Mouse (Mus musculus): ENCODE measurements around the gene Ephx4. TPM values are rescaled to one million over a fixed set of nuclear protein-coding genes. Genes with fewer than 3 reads are reported as not detected.

Gene Ephx4
- polyA plus RNA-seq, 1 experiment from 2014 or later: 3.0 TPM

DNA sequence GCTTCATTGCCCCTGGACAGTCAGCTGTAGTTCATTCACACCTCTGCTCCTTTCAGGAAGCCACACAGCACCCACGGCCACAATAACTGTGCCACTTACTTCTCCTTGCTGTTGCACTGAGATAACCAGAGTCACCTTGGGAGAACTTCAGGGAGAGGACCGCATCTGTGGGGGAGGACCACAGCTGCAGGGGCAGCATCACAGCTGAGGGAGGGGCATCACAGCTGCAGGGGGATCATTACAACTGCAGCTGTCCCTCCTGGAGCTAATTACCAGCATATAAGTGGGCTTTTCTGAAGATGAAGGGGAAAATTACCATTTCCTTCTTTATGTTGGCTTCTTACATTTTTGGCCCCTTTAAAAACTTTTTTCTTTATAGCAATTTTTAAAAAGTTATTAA lies 8.1 kb upstream of the Ephx4 start:
- no peak overlapping the region for H3K4me2 ChIP-seq
- no peak overlapping the region for H3K4me3 ChIP-seq
- WGBS: 73% methylated on average over 2 of the region's 2 CpGs
- H3K27ac ChIP-seq (replicated peaks): no peak overlapping the region
- H3K9ac ChIP-seq: no peak overlapping the region
- ATAC-seq (ENCODE audit: low read depth): no peak
- no peaks in the 10 kb centered on the region for H3K4me1 ChIP-seq (replicated peaks)
- no peaks in the 10 kb centered on the region for H3K36me3 ChIP-seq
- no peaks in the 10 kb centered on the region for H3K9me3 ChIP-seq
- no peaks in the 10 kb centered on the region for H3K27me3 ChIP-seq

DNA sequence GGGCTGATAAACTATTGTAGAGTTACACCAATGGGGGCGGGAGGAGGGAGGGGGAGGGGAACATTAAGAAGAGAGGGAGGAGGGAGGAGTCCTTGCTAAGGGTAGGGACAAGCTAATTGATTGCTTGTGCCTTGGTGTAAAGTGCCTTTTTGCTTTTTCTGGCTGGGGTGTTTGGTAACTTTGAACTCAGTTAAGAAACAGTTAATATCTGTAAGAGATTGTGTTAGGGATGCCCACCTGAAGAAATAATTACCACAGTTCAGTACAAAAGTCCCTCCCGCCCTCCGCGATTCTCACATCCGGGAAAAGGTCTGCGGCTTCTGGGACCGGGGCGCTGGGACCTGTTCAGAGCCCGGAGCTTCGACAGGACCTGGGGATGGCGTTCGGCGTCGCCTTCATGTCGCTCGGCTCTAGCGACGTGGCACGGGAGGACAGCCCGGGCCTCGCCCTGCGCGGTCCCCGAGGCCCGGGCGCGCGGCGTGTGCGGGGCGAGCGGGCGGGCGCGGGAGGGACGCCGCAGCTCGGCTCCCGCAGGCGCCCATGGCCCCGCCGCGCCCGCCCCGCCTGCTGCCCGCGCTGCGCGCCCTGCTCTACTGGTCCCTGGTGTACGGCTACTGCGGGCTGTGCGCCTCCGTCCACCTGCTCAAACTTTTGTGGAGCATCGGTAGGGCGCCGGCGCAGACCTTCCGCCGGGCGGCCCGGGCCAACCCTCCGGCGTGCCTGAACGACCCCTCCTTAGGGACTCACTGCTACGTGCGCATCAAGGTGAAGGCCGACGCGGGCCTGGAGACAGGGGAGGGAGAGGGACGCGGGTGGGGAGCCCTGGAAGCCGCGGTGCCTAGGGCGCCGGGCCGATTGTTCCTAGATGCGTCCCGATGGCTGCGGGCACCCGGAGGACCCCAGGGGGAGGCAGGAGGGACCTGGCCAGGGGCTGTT lies 743 bp downstream of the Ephx4 start:
- H3K9ac ChIP-seq: peak overlapping the region; percentile 73

DNA sequence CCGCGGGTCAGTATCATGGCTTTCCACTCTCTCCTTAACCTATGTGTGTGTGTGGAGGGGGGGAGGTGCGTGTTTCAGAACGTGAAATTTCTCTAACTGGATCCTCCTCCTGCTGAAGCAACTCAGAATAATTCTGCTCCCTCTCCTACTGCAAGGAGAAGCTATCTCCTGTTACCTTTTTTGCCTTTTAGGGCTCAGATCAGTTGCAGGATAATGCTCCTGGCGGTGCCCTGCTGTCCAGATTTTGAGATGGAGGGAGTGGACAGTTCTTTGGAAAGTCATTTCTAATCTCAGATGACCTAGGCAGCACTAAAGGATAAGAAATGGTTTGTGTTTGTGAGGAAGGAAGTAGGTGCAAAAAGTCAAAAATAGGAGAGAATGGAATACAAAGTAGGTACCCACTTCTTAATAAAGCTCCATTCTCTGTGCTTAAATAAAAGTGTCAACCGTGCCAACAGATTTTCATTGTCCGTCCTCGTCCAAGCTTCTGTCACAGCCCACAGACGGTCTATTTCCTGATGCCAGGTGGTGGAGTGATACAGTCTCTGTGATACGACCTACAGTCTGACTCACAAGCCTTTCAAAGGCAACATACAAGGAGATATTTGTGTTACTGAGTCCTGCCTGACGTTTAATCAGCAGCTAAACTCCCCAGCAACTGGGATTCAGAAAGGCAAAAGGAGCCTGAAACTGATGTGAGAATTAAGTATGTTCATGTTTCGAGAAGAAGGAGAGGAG lies 1.6 kb downstream of the Ephx4 start:
- Histone ChIP-seq H3K27me3 (peaks cover 36% of the 10 kb centered on the region), H3K9me3 (no peaks in the 10 kb centered on the region), H3K9ac (peak overlapping the region; percentile 73), H3K4me1 (replicated peaks) (peaks cover 14% of the 10 kb centered on the region), H3K36me3 (no peaks in the 10 kb centered on the region), H3K4me2 (peak overlapping the region; percentile 97), H3K27ac (replicated peaks) (no peak overlapping the region), H3K4me3 (peak overlapping the region; percentile 63)
- ATAC-seq (ENCODE audit: low read depth): no peak
- WGBS: 28% methylated on average over 12 of the region's 12 CpGs

More for the DNA sequence above, 743 bp downstream of the Ephx4 start:
- ATAC-seq (ENCODE audit: low read depth): peak; percentile 85
- H3K4me2 ChIP-seq: peak overlapping the region; percentile 97
- peak overlapping the region; percentile 63 for H3K4me3 ChIP-seq
- H3K27ac ChIP-seq (replicated peaks): no peak overlapping the region
- no peaks in the 10 kb centered on the region for H3K9me3 ChIP-seq
- H3K27me3 ChIP-seq: peaks cover 36% of the 10 kb centered on the region
- H3K4me1 ChIP-seq (replicated peaks): peaks cover 14% of the 10 kb centered on the region
- WGBS: under 1% methylated on average over 80 of the region's 80 CpGs
- H3K36me3 ChIP-seq: no peaks in the 10 kb centered on the region

DNA sequence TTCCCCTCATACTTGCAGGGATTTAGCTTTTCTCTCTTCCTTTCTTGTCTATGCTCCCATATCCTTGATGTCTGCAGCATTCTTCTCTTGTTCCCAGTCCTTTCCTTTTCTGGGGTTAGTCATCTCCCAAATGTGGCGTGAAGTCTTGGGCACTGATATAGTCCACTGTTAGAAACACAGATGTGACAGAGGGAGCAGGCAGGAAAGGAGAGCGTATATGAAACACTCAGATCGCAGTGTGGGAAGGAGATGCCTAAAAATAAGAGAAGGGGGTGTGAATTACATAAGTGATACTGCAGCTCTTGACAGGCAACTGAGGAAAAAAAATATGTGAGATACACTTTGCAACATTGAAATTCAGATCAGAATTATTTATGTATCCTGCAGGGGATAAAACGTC lies 2.8 kb downstream of the Ephx4 start:
- H3K9ac ChIP-seq: no peak overlapping the region
- H3K36me3 ChIP-seq: no peaks in the 10 kb centered on the region
- no peak overlapping the region for H3K4me2 ChIP-seq
- peaks cover 14% of the 10 kb centered on the region for H3K4me1 ChIP-seq (replicated peaks)
- WGBS: 91% methylated on average over 4 of the region's 4 CpGs
- ATAC-seq (ENCODE audit: low read depth): no peak
- no peak overlapping the region for H3K27ac ChIP-seq (replicated peaks)
- H3K4me3 ChIP-seq: no peak overlapping the region
- H3K9me3 ChIP-seq: no peaks in the 10 kb centered on the region
- H3K27me3 ChIP-seq: peaks cover 36% of the 10 kb centered on the region

DNA sequence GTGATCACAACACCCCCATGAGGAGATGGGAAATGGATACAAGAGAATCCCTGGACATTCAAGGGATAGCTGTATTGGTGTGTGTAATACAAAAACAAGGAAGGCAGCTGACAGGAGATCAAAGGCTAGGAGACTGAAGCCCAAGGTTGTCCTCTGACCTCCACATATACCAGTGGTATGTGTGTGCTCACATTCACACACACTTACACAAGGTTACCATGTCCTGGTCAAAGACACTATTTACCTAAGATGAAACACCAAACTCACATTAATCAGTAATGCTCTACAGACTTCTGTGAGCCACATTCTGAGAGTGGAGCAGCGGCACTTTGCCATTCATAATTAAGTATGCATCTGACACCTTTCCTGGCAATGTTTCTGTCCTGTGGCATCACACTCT lies 7.8 kb downstream of the Ephx4 start:
- Histone ChIP-seq H3K27ac (replicated peaks) (no peak overlapping the region), H3K27me3 (peaks cover 3% of the 10 kb centered on the region), H3K4me2 (no peak overlapping the region), H3K9ac (no peak overlapping the region), H3K36me3 (no peaks in the 10 kb centered on the region), H3K4me3 (no peak overlapping the region), H3K4me1 (replicated peaks) (no peaks in the 10 kb centered on the region), H3K9me3 (no peaks in the 10 kb centered on the region)
- no peak for ATAC-seq (ENCODE audit: low read depth)
- 84% methylated on average over 1 of the region's 1 CpGs for WGBS

DNA sequence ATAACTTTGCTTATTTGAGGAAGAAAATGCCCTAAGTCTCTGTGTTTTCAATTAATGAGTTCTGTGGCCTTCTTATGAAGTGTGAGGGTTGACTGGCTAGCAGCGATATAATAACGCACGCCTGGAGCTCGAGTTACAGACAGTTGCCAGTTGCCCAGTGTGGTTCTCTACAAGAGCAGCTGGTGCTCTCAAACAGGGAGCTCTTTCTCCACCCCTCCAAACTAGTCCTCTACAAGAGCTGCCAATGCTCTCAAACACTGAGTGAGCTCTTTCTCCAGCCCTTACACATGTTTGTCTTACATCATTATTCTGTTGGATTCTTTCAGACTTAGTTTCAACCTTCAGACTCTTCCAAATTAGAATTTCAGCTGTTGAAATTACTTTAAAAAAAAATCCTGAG lies 8.8 kb downstream of the Ephx4 start:
- Histone ChIP-seq H3K4me2 (no peak overlapping the region), H3K4me3 (no peak overlapping the region), H3K4me1 (replicated peaks) (no peaks in the 10 kb centered on the region), H3K27ac (replicated peaks) (no peak overlapping the region), H3K9ac (no peak overlapping the region), H3K27me3 (no peaks in the 10 kb centered on the region), H3K36me3 (no peaks in the 10 kb centered on the region), H3K9me3 (no peaks in the 10 kb centered on the region)
- 72% methylated on average over 4 of the region's 4 CpGs for WGBS
- ATAC-seq (ENCODE audit: low read depth): no peak

DNA sequence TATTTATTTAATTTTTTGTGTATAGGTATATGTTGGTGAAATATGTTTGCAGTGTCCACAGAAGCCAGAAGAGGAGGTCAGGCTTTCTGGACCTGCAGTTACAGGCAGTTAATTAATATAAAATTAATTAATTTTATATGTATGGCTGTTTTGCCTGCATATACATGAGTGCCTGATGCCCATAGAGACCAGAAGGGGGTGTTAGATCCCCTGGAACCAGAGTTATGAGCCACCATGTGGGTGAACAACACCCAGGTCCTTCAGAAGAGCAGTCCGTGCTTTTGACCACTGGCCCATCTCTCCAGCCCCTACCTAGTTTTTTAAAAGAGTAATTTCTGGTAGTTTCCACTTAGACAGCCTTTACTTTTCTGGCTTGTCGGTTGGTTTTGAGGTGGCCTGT lies 9.7 kb downstream of the Ephx4 start:
- Histone ChIP-seq H3K4me2 (no peak overlapping the region), H3K27ac (replicated peaks) (no peak overlapping the region), H3K9ac (no peak overlapping the region), H3K9me3 (no peaks in the 10 kb centered on the region), H3K4me3 (no peak overlapping the region), H3K36me3 (no peaks in the 10 kb centered on the region), H3K4me1 (replicated peaks) (no peaks in the 10 kb centered on the region), H3K27me3 (no peaks in the 10 kb centered on the region)
- no peak for ATAC-seq (ENCODE audit: low read depth)
- 87% methylated on average over 2 of the region's 2 CpGs for WGBS

DNA sequence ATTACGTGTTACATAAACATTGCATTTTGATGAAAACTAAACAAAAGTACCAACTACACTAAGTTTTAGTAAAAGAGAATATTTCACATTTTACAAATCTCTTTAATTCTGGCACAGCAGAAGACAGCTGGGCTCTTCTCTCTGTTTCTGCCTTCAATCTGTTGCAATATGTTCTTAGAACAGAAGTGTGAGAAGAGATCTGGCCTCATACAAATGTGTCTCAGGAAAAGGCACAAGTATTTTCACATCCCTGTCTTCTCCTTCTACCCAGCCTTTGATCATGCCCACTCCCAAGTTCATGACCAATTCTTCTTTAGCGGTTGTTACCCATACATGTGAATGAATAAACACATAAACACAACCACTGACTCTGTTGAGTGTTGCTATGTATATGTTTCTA lies 12.6 kb downstream of the Ephx4 start:
- Histone ChIP-seq H3K4me1 (replicated peaks) (no peaks in the 10 kb centered on the region), H3K9me3 (no peaks in the 10 kb centered on the region), H3K27me3 (no peaks in the 10 kb centered on the region), H3K27ac (replicated peaks) (no peak overlapping the region), H3K9ac (no peak overlapping the region), H3K4me2 (no peak overlapping the region), H3K4me3 (no peak overlapping the region), H3K36me3 (no peaks in the 10 kb centered on the region)
- WGBS: 87% methylated on average over 2 of the region's 2 CpGs
- ATAC-seq (ENCODE audit: low read depth): no peak

DNA sequence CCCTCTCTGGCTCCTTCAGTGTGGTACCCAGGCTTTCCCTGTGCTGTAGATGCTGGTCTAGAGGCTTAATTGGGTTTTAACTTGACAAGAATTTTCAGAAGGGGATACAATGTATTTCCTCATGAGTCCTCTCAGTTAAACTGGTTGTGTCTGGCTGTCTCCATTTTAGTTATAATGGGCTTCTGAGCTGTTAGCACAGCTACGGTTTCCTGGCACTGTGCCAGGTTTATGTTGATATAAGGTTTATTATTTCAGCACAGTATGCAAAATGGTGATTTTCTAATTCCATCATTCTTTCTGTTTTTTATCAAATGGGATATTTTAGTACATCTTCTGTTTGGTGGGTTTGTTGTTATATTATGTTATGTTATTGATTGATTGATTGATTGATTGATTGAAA lies 19.1 kb downstream of the Ephx4 start:
- H3K27ac ChIP-seq (replicated peaks): no peak overlapping the region
- H3K27me3 ChIP-seq: no peaks in the 10 kb centered on the region
- no peaks in the 10 kb centered on the region for H3K4me1 ChIP-seq (replicated peaks)
- no peak overlapping the region for H3K4me3 ChIP-seq
- H3K4me2 ChIP-seq: no peak overlapping the region
- no peaks in the 10 kb centered on the region for H3K9me3 ChIP-seq
- H3K36me3 ChIP-seq: no peaks in the 10 kb centered on the region
- H3K9ac ChIP-seq: no peak overlapping the region
- ATAC-seq (ENCODE audit: low read depth): no peak
- WGBS: 57% methylated on average over 1 of the region's 1 CpGs

DNA sequence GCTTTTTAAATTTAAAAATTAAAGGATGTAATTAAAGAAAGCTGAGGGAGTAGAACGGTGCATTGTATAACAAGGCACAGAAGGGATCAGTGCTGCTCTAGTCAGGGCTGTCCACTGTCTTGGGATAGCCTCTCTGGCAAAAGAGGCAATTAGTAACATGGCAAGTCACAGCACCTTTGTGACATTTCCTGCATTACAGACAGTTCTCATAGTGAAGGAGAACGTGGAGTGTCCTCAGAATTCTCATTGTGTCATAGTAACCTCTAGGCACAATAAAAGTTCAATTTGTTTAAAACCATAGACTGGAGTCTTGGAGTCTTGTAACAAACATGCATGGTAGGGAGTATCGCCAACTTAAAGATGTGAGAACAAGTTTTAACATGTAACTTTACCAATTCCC lies 28.7 kb downstream of the Ephx4 start, which contains the start of gene Lpcat2b:
Gene Lpcat2b, plus strand, starts transcription at position 301 of the 400 bp plus-strand sequence.
- H3K4me3 ChIP-seq: no peak within 1 kb of the TSS
- 0 out of 2 replicates have a peak, but pooled peaks cover 4% of the 10 kb centered on the region for H3K27me3 ChIP-seq
- H3K36me3 ChIP-seq: no peaks in the 10 kb centered on the region
- no peak within 1 kb of the TSS for H3K9ac ChIP-seq
- H3K4me1 ChIP-seq (replicated peaks): no peaks in the 10 kb centered on the region
- 82% methylated on average over 3 of the region's 3 CpGs for WGBS
- ATAC-seq (ENCODE audit: low read depth): no peak
- H3K4me2 ChIP-seq: no peak within 1 kb of the TSS
- no peak within 1 kb of the TSS for H3K27ac ChIP-seq (replicated peaks)
- H3K9me3 ChIP-seq: no peaks in the 10 kb centered on the region

DNA sequence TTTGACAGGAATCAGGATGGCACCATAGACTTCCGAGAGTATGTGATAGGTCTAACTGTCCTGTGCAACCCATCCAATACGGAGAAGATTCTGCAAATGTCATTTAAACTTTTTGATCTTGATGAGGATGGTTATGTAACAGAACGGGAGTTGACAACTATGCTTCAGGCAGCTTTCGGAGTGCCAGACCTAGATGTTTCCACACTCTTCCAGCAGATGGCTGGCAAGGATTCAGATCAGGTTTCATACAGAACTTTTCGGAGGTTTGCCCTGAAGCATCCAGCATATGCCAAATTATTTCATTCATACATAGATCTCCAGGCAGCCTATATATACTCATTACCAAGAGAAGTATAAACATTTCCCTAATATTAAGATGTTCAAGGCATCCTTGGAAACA lies 31.5 kb downstream of the Ephx4 start:
- Histone ChIP-seq H3K27ac (replicated peaks) (no peak overlapping the region), H3K36me3 (no peaks in the 10 kb centered on the region), H3K27me3 (0 out of 2 replicates have a peak, but pooled peaks cover 4% of the 10 kb centered on the region), H3K9me3 (no peaks in the 10 kb centered on the region), H3K9ac (no peak overlapping the region), H3K4me3 (no peak overlapping the region), H3K4me2 (no peak overlapping the region), H3K4me1 (replicated peaks) (peaks cover 8% of the 10 kb centered on the region)
- no peak for ATAC-seq (ENCODE audit: low read depth)
- WGBS: 76% methylated on average over 5 of the region's 5 CpGs

DNA sequence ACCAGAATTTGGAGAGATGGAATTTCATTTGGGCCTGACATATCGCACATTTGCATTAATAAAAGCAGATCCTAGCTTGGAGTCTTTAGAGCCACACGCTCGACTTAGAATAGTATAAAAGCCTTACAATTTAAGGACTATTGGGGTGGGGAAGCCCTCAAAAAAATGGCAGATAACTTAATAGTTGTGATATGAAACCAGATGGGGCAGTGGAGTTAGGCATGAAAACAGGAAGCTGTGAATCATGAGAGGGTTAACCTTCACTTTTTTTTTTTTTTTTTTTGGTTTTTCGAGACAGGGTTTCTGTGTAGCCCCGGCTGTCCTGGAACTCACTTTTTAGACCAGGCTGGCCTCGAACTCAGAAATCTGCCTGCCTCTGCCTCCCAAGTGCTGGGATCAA lies 33.6 kb downstream of the Ephx4 start:
- H3K36me3 ChIP-seq: no peaks in the 10 kb centered on the region
- peaks cover 10% of the 10 kb centered on the region for H3K4me1 ChIP-seq (replicated peaks)
- H3K4me2 ChIP-seq: no peak overlapping the region
- 0 out of 2 replicates have a peak, but pooled peaks cover 4% of the 10 kb centered on the region for H3K27me3 ChIP-seq
- H3K9ac ChIP-seq: no peak overlapping the region
- no peaks in the 10 kb centered on the region for H3K9me3 ChIP-seq
- no peak overlapping the region for H3K4me3 ChIP-seq
- no peak for ATAC-seq (ENCODE audit: low read depth)
- no peak overlapping the region for H3K27ac ChIP-seq (replicated peaks)
- WGBS: 93% methylated on average over 6 of the region's 6 CpGs
